Mouse (Mus musculus) MEL-GATA-1-ER (cell line): ENCODE results near the gene Cyyr1.
"Not testable (repeated sequence)": the region's sequence is repeated elsewhere in the genome, so short reads cannot be mapped to it uniquely, and the experiment has no call there.

ENCODE experiments used
- DNase-seq: peaks from one replicate; pipeline ENCODE4 v3.0.0-alpha.2; 2012; ENCODE audit warnings: low read depth; ENCODE audit errors: extremely low read depth

The Cyyr1 gene

GRCm38 (mm10) chr16:85553297-85553696 is at the start of gene Cyyr1:
Cyyr1 (minus strand) TSS chr16:85553397.
- not testable (repeated sequence) for DNase-seq

- no peak for DNase-seq
These were observed 35.6 kb upstream of the Cyyr1 start for GRCm38 (mm10) chr16:85588844-85589243.

GRCm38 (mm10) chr16:85587573-85588226 is 34.5 kb upstream of the Cyyr1 start:
- no peak for DNase-seq

- no peak for DNase-seq
These were observed 13.3 kb upstream of the Cyyr1 start for GRCm38 (mm10) chr16:85566474-85566873.

- DNase-seq: no peak
These were observed 641 bp upstream of the Cyyr1 start for GRCm38 (mm10) chr16:85553838-85554237.

- not testable (repeated sequence) for DNase-seq
These were observed 1.2 kb downstream of the Cyyr1 start for GRCm38 (mm10) chr16:85551976-85552375.

- no peak for DNase-seq
These were observed 3.1 kb downstream of the Cyyr1 start for GRCm38 (mm10) chr16:85549971-85550567.

GRCm38 (mm10) chr16:85546519-85546918 is 6.7 kb downstream of the Cyyr1 start:
- DNase-seq: no peak

- no peak for DNase-seq
These were observed 11.4 kb downstream of the Cyyr1 start for GRCm38 (mm10) chr16:85541676-85542273.

DNA sequence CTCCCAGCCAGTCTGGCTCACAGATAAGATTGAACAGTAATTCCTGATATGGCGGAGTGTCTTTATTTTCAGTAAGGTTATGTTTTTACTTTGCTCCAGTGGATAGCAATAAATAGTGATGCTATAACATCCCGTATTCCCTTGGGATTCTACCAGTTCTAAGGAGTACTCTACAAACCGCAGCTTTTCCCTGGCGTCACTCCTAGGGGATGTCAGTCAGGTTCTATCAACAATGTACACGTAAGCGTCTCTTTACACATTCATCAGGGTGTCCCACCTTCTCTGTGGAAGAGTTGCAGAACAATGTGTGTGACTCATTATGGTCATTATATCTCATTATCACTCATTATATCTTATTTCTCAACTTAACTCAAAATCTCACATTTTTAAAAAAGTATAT is 12.2 kb downstream of the Cyyr1 start:
- no peak for DNase-seq

DNA sequence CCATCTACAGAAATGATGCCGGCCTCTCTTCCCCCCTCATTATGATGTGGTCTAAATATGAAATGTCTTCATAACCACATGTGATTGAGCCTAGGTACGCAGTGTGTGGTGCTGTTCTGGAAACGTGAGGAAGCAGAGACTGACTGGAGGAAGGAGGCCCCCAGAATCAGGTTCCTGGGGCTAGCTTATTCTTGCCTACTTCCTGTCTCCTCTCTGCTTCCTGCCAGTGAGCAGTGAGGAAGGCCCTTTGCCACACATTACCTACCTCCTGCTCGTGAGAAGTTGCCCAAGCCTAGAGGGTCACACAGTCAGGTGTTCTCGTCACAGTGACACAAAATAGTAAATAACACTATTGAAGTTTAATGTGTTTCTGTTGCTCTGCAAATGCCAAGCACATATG is 14.8 kb downstream of the Cyyr1 start:
- no peak for DNase-seq

- no peak for DNase-seq
These were observed 17.1 kb downstream of the Cyyr1 start for GRCm38 (mm10) chr16:85536075-85536474.

GRCm38 (mm10) chr16:85527743-85528620 is 25.2 kb downstream of the Cyyr1 start:
- DNase-seq: no peak

DNA sequence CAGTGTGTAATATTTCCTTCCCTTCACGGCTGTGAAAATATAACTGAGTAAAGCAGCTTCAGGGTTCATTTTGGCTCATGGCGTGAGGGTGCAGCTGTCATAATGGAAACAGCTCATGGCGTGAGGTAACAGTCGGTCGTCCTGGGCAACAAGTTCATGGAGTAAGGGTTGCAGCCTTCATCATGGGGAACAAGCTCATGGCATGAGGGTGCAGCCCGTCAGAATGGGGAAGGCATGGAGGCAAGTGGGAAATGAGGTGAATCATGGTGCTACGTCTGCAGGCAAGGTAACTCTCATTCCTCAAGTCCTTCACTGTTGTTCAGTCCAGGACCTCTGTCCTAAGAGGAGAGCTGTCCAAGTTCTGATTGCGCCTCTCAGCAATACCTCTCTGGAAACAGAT is 28.6 kb downstream of the Cyyr1 start:
- DNase-seq: no peak

GRCm38 (mm10) chr16:85507264-85507663 is 45.9 kb downstream of the Cyyr1 start:
- DNase-seq: no peak

DNA sequence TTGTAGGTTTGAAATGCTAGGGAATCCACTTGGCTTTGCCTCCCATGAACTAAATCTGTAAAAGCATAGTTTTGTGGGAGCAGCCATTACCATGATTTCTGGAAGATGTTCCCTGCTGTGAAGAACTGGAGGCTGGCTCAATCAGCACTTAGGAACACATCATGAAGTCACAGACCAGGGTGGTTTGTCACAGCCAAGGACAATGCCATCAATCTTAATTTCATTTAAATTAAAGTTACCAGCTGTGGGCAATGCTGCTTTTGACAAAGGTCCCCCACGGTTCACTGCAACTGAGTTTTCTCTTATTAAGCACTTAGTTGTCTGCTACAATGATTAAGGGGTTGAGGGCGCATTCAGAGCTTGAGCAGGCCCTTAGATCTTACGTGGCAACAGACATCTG is 48.1 kb downstream of the Cyyr1 start:
- DNase-seq: no peak

DNA sequence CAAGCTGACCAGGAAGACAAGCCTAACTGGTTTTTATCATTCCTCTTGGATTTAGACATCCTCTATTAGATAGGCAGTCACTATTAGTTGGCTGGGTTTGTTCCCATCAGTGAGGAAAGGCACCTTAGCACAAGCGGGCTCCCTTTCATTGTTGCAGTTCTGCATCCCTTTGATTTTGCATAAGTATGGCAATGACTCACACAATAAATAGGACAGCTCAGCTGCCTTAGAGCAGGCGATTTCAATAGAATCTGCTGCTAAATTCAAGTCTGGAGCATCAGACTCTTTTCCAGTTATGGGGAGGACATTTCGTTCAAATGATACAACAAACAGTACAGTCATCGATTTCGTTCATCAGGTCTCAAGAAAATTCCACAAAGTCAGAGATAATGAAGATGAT is 49.8 kb downstream of the Cyyr1 start:
- DNase-seq: no peak

DNA sequence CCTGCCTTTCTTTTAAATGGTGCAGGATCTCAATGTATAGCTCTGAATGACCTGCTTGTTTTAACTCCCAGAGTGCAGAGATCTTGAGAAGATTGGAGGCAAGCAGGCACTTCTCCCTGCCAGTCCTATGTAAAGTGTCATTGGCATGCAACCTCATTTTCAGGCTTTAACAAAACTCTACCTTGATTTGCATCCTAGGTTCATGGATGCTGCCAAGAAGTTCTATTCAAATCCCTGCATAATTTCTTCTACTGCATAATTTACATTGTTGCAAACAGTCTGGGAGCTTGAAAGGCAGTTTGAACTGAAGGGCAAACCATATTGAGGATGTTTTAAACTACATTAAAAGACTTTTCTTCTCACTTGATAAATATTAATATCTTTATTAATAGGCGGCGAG is 57.4 kb downstream of the Cyyr1 start:
- no peak for DNase-seq

DNA sequence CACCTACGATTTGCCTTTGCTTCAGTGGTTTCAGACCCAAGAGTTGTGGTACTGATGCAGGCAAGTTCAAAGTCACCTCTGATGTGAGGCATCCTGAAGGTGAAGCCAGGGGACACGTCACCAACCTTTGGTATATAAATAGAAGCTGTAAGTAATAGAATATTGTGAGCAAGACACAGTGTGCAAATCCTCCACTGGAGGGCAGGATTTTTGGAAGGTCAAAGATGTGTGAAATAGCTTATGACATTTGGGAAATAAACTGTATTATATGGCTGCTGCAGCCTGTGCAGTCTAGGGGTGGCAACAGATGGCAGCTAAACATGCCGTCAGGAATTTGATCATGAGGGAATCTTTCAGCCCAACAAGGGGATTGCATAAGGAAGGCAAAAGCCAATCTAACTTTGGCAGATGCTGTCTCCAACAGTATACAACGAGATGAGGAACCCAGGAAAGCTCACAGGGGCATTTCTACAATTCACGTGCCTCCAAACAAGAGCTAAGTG is 65.0 kb downstream of the Cyyr1 start:
- DNase-seq: no peak

DNA sequence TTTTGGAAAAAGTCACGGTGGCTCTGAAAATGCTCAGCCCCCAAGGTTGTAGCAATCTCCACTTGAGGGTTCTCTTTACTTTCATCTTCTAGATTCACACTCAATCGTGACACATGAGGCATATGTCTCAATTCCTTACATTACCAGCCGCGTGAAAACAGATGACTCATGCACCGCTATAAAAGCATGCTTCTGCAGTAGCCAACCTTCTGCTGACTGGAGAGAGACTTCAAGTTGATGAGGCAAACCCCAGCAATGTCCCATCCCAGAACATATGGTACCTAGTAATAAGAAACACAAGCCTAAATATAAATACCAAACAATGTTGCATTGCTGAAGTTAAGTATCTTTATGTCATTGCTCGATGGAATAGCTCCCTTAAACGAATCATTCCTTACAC is 65.9 kb downstream of the Cyyr1 start:
- no peak for DNase-seq

- DNase-seq: no peak
These were observed 68.6 kb downstream of the Cyyr1 start for GRCm38 (mm10) chr16:85484557-85484956.
